Mouse (Mus musculus) CH12.LX (cell line): ENCODE results near the gene Sec22c. TPM values are rescaled to one million over a fixed set of nuclear protein-coding genes. Genes with fewer than 3 reads are reported as not detected.
A peak's percentile ranks its signal among the peaks of the same experiment; 100 is the strongest.

Source experiments
- DNase-seq: peaks from one replicate; pipeline ENCODE4 v3.0.0-alpha.2; 2013; ENCODE audit errors: extremely low read depth
- H3K27ac ChIP-seq: 2 replicates; pipeline ENCODE4 v1.5.1; 2012; ENCODE audit warnings: low read depth, mild to moderate bottlenecking, control low read depth, moderate library complexity; ENCODE audit not compliant: insufficient read depth
- H3K27me3 ChIP-seq: replicated peaks from 2 replicates; pipeline ENCODE3; 2012; ENCODE audit warnings: inconsistent platforms
- H3K36me3 ChIP-seq, 2 experiments: replicated peaks in 1 of 2; 2 replicates each; pipeline versions ENCODE3 to v1.6.1; 2012; ENCODE audit warnings: inconsistent platforms in 1 of 2, low read length in 1 of 2, mild to moderate bottlenecking in 1 of 2, mixed read lengths in 1 of 2, moderate library complexity in 1 of 2; ENCODE audit not compliant: control insufficient read depth in 1 of 2, insufficient read depth in 1 of 2
- H3K4me1 ChIP-seq, 2 experiments: 2 replicates each; pipeline ENCODE4 v1.6.1; 2012; ENCODE audit warnings: inconsistent platforms in 1 of 2, moderate library complexity in 1 of 2; ENCODE audit not compliant: insufficient read depth in 2 of 2, control insufficient read depth in 1 of 2
- H3K4me2 ChIP-seq: 2 replicates; pipeline ENCODE4 v1.6.1; 2012; ENCODE audit warnings: low read depth, mild to moderate bottlenecking, control low read depth; ENCODE audit not compliant: poor library complexity, insufficient read depth, severe bottlenecking
- H3K4me3 ChIP-seq, 3 experiments: fragments of 150-350 bp in 1 of 3; sonication (generic) in 1 of 3; replicated peaks in 1 of 3; 2 replicates each; pipeline versions ENCODE3 to v1.5.1; 2011 to 2012; ENCODE audit warnings: low read depth in 2 of 3, low read length in 2 of 3, mild to moderate bottlenecking in 2 of 3, moderate library complexity in 2 of 3, control low read depth in 1 of 3, improper control_type of control experiment in 1 of 3, inconsistent platforms in 1 of 3, mixed read lengths in 1 of 3; ENCODE audit not compliant: poor library complexity in 1 of 3
- H3K79me2 ChIP-seq: replicated peaks from 2 replicates; pipeline ENCODE4 v1.6.1; 2012; ENCODE audit warnings: mild to moderate bottlenecking, moderate library complexity; ENCODE audit not compliant: control insufficient read depth, poor library complexity, insufficient read depth, severe bottlenecking; ENCODE audit errors: extremely low read depth
- H3K9ac ChIP-seq: 2 replicates; pipeline ENCODE4 v1.6.1; 2012; ENCODE audit warnings: low read depth, mild to moderate bottlenecking, control low read depth, moderate library complexity; ENCODE audit not compliant: insufficient read depth
- H3K9me3 ChIP-seq: replicated peaks from 2 replicates; pipeline ENCODE3; 2012; ENCODE audit warnings: low read length, inconsistent platforms, mixed read lengths
- BHLHE40 ChIP-seq: IDR thresholded peaks from 2 replicates; pipeline ENCODE4 v1.6.1; 2011; ENCODE audit warnings: mild to moderate bottlenecking, low read depth, low read length, improper control_type of control experiment
- CHD1 ChIP-seq: IDR thresholded peaks from 2 replicates; pipeline ENCODE4 v1.6.1; 2012; ENCODE audit warnings: low read depth, low read length, improper control_type of control experiment, inconsistent platforms
- CTCF ChIP-seq, 2 experiments: IDR thresholded peaks in 1 of 2; conservative IDR thresholded peaks in 1 of 2; 2 replicates each; pipeline ENCODE4 v1.5.1; 2011 to 2012; ENCODE audit warnings: low read depth in 2 of 2, low read length in 2 of 2, improper control_type of control experiment in 1 of 2, inconsistent platforms in 1 of 2, mild to moderate bottlenecking in 1 of 2, moderate library complexity in 1 of 2
- E2F4 ChIP-seq: IDR thresholded peaks from 2 replicates; pipeline ENCODE4 v1.6.1; 2011; ENCODE audit warnings: low read depth, low read length, improper control_type of control experiment; ENCODE audit not compliant: insufficient replicate concordance
- ETS1 ChIP-seq: conservative IDR thresholded peaks from 2 replicates; pipeline ENCODE4 v1.6.1; 2012; ENCODE audit warnings: low read depth, mild to moderate bottlenecking, inconsistent platforms, low read length, improper control_type of control experiment, moderate library complexity
- GABPA ChIP-seq: IDR thresholded peaks from 2 replicates; pipeline ENCODE4 v1.6.1; 2012; ENCODE audit warnings: low read depth, low read length, improper control_type of control experiment, inconsistent platforms; ENCODE audit not compliant: insufficient replicate concordance
- HCFC1 ChIP-seq: IDR thresholded peaks from 2 replicates; pipeline ENCODE4 v1.6.1; 2012; ENCODE audit warnings: low read depth, mild to moderate bottlenecking, inconsistent platforms, low read length, improper control_type of control experiment
- IRF4 ChIP-seq: IDR thresholded peaks from 2 replicates; pipeline ENCODE4 v1.6.1; 2014; ENCODE audit warnings: low read depth, mild to moderate bottlenecking, inconsistent platforms, low read length, improper control_type of control experiment
- JUN ChIP-seq: IDR thresholded peaks from 2 replicates; pipeline ENCODE4 v1.6.1; 2011; ENCODE audit warnings: low read depth, mild to moderate bottlenecking, low read length, improper control_type of control experiment, moderate library complexity; ENCODE audit not compliant: insufficient read depth
- MAX ChIP-seq: IDR thresholded peaks from 2 replicates; pipeline ENCODE4 v1.6.1; 2011; ENCODE audit warnings: low read length, improper control_type of control experiment
- MAZ ChIP-seq: IDR thresholded peaks from 2 replicates; pipeline ENCODE4 v1.6.1; 2012; ENCODE audit warnings: low read depth, mild to moderate bottlenecking, inconsistent platforms, low read length, improper control_type of control experiment, moderate library complexity
- MXI1 ChIP-seq: IDR thresholded peaks from 2 replicates; pipeline ENCODE4 v1.6.1; 2011; ENCODE audit warnings: mild to moderate bottlenecking, low read depth, low read length, improper control_type of control experiment
- MYC ChIP-seq: IDR thresholded peaks from 2 replicates; pipeline ENCODE4 v1.6.1; 2011; ENCODE audit warnings: low read depth, mild to moderate bottlenecking, improper control_type of control experiment, low read length
- NELFE ChIP-seq: IDR thresholded peaks from 2 replicates; pipeline ENCODE4 v1.6.1; 2011; ENCODE audit warnings: low read depth, low read length, improper control_type of control experiment
- NRF1 ChIP-seq: IDR thresholded peaks from 2 replicates; pipeline ENCODE4 v1.6.1; 2014; ENCODE audit warnings: low read depth, mild to moderate bottlenecking, inconsistent platforms, low read length, improper control_type of control experiment, moderate library complexity
- PAX5 ChIP-seq: IDR thresholded peaks from 2 replicates; pipeline ENCODE4 v1.6.1; 2012; ENCODE audit warnings: low read length, inconsistent platforms, mixed read lengths
- RAD21 ChIP-seq: IDR thresholded peaks from 2 replicates; pipeline ENCODE4 v1.6.1; 2011; ENCODE audit warnings: low read depth, mild to moderate bottlenecking, low read length, improper control_type of control experiment, moderate library complexity
- RCOR1 ChIP-seq: conservative IDR thresholded peaks from 2 replicates; pipeline ENCODE4 v1.6.1; 2012; ENCODE audit warnings: low read depth, mild to moderate bottlenecking, inconsistent platforms, low read length, improper control_type of control experiment
- SMC3 ChIP-seq: IDR thresholded peaks from 2 replicates; pipeline ENCODE4 v1.6.1; 2011; ENCODE audit warnings: low read depth, low read length, improper control_type of control experiment
- TBP ChIP-seq: conservative IDR thresholded peaks from 2 replicates; pipeline ENCODE4 v1.6.1; 2011; ENCODE audit warnings: low read depth, low read length, improper control_type of control experiment
- TCF12 ChIP-seq: IDR thresholded peaks from 2 replicates; pipeline ENCODE4 v1.6.1; 2014; ENCODE audit warnings: low read depth, mild to moderate bottlenecking, inconsistent platforms, low read length, improper control_type of control experiment
- USF1 ChIP-seq: IDR thresholded peaks from 2 replicates; pipeline ENCODE4 v1.6.1; 2014; ENCODE audit warnings: low read depth, mild to moderate bottlenecking, inconsistent platforms, low read length, improper control_type of control experiment
- USF2 ChIP-seq: conservative IDR thresholded peaks from 2 replicates; pipeline ENCODE4 v1.6.1; 2011; ENCODE audit warnings: low read depth, low read length, improper control_type of control experiment
- ZMIZ1 ChIP-seq: IDR thresholded peaks from 2 replicates; pipeline ENCODE4 v1.6.1; 2012; ENCODE audit warnings: low read depth, mild to moderate bottlenecking, inconsistent platforms, low read length, improper control_type of control experiment
- dilution Hi-C: fragments of 300-500 bp; cut with MboI; formaldehyde crosslinking; loops from 2 replicates; pipeline ENCODE4 v1.14.3; 2020; ENCODE audit warnings: low sequenced_read_pairs; ENCODE audit not compliant: extremely low pct_unique_long_range_greater_than_20kb, extremely low pct_ligation_motif_present
- in situ Hi-C: fragments of 300-500 bp; cut with MboI; formaldehyde crosslinking; loops from 3 replicates; pipeline ENCODE4 v1.14.3; 2019; ENCODE audit warnings: low sequenced_read_pairs, low pct_ligation_motif_present, low pct_unique_long_range_greater_than_20kb, mixed read lengths
- polyA plus RNA-seq: library from polyadenylated mRNA; unstranded; fragments of >175 nt; gene quantifications from 2 replicates; pipeline ENCODE4 v1.2.1, GENCODE M21; 2012; ENCODE audit warnings: low read depth; ENCODE audit not compliant: insufficient read length
- total RNA-seq, 2 experiments: library from RNA; depleted of rRNA; stranded (reverse); fragments of 300-350 nt in 1 of 2; fragments of >200 nt in 1 of 2; gene quantifications; 2 replicates each; pipeline ENCODE4 v1.2.3; 2012 to 2014

Gene Sec22c
- total and polyA plus RNA-seq, 3 experiments = 2.4 to 5.7 (median 4.0) TPM

DNA sequence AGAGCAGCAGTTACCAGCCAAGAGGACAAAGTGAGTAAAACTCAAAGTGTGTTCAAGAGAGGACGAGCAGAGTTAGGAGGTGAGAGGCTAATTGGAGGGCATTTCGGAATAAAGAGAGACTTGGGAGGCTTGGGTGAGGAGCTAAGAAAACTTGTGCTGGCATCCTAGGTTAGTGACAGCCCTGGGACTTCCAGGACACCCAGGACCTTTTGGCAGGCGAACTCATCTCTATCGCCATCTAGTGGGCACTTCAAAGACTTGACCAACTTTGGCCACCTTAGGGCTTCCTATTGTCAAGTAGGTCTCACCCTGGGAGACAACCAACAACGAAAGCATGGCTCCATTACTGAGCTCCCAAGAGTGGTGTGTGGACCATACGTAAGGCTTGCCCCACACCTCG, 34.0 kb downstream of the Sec22c start:
- H3K36me3 ChIP-seq = no peaks in the 10 kb centered on the region
- peak; percentile 59 for DNase-seq
- H3K27me3 ChIP-seq = peaks cover 42% of the 10 kb centered on the region
- dilution Hi-C loops = no loop called here
- no peak for TF ChIP-seq NELFE
- TF ChIP-seq PAX5 = no peak
- TF ChIP-seq HCFC1 = no peak
- TF ChIP-seq BHLHE40 = no peak
- TF ChIP-seq MAZ = no peak
- no peak for TF ChIP-seq MYC
- TF ChIP-seq USF2 = no peak
- TF ChIP-seq E2F4 = no peak
- TF ChIP-seq TCF12 = no peak
- TF ChIP-seq CTCF (conservative IDR thresholded peaks at IDR 0.05 in 1 of 2, IDR thresholded peaks at IDR 0.05 in 1 of 2; ENCODE audit: low read depth in 2 of 2, low read length in 2 of 2) = peak; percentile 70 to 74
- TF ChIP-seq CHD1 = no peak
- no peak for TF ChIP-seq USF1
- no peak for TF ChIP-seq GABPA
- TF ChIP-seq MXI1 = no peak
- TF ChIP-seq TBP = no peak
- no peak for TF ChIP-seq JUN
- no peak; the same call in 1 of the 2 replicates for TF ChIP-seq NRF1
- no peak for TF ChIP-seq ETS1
- TF ChIP-seq SMC3 = peak; percentile 42
- no peak for TF ChIP-seq RCOR1
- TF ChIP-seq RAD21 = peak; percentile 41
- TF ChIP-seq ZMIZ1 = no peak
- TF ChIP-seq MAX = no peak
- TF ChIP-seq IRF4 = no peak
- no peak overlapping the region for H3K9ac ChIP-seq
- H3K4me1 ChIP-seq = peaks cover 22 to 70% of the 10 kb centered on the region in 2 experiments
- no peak overlapping the region for H3K4me3 ChIP-seq
- in situ Hi-C loops = loop anchor here (5.0 kb wide), 1 partner anchor 194 kb away; no protein-coding TSS in a partner anchor
- no peaks in the 10 kb centered on the region for H3K79me2 ChIP-seq
- no peak overlapping the region for H3K4me2 ChIP-seq
- H3K9me3 ChIP-seq = no peaks in the 10 kb centered on the region
- H3K27ac ChIP-seq = no peak overlapping the region
